In genomic region chr15:83897286-83897685, GRCm38 (mm10) we compare ENCODE assay signal across 11 mouse cellular contexts.
DNase-seq lines count a peak whose midpoint lies in the region; ATAC-seq lines count a peak whose summit lies in the region.
"Had no signal": no experiment of that assay in that cellular context is flagged by ENCODE, and none has a peak within 500 bp of the region (broad histone marks: within the 10 kb centered on the region; RNA-seq: fewer than 3 reads in every experiment).

No protein-coding gene starts in this region.

- intact Hi-C loops in heart, postnatal 36 days (cut with DNase I) = no loop called here

- H3K36me3 ChIP-seq in forebrain, embryonic 14.5 days (ENCODE audit: control insufficient read depth, insufficient read depth, low read length) = no peaks in the 10 kb centered on the region

- no peak overlapping the region for H3K9ac ChIP-seq in forebrain, embryonic 14.5 days (ENCODE audit: low read length)

- peak; percentile 13 to 64 for DNase-seq in adrenal gland, adult (ENCODE audit: inconsistent age in 2 of 2, low spot score in 1 of 2)
- no peak for DNase-seq in adrenal gland, postnatal 4 days (ENCODE audit: low spot score in 2 of 2)
- peak; percentile 87 for DNase-seq in forebrain, embryonic 14.5 days (ENCODE audit: low spot score)
- peak; percentile 22 for DNase-seq in layer of hippocampus, adult 9-10 months (ENCODE audit: low spot score)
- DNase-seq in retina, postnatal 1 day = peak; percentile 66
- no peak for DNase-seq in cerebellum, adult 9-11 months
- no peak for DNase-seq in heart, postnatal 36 days
- DNase-seq: cerebellum, adult 11-12 months; lung, postnatal 14 days had no signal

- no peak overlapping the region; the same call in 1 of the 2 replicates for H3K27ac ChIP-seq in forebrain, embryonic 14.5 days (ENCODE audit: low read depth, low read length)

- 46% methylated on average over 9 of the region's 9 CpGs for WGBS in forebrain, embryonic 14.5 days

- H3K9me3 ChIP-seq in forebrain, embryonic 14.5 days (replicated peaks; ENCODE audit: control insufficient read depth, low read length) = no peaks in the 10 kb centered on the region

- peaks cover 11% of the 10 kb centered on the region; the same call in 1 of the 2 replicates for H3K4me1 ChIP-seq in forebrain, embryonic 14.5 days (ENCODE audit: control insufficient read depth, insufficient read depth, low read length)

- peak; percentile 81 for ATAC-seq in forebrain, embryonic 14.5 days
- no peak for ATAC-seq in cerebellum, adult (ENCODE audit: insufficient number of reproducible peaks, low FRiP score, low TSS enrichment)
- ATAC-seq: Patski had no signal

- no peak overlapping the region for H3K4me2 ChIP-seq in forebrain, embryonic 14.5 days (ENCODE audit: low read length)

- H3K4me3 ChIP-seq in forebrain, embryonic 14.5 days (ENCODE audit: low read depth, low read length) = no peak overlapping the region

- H3K27me3 ChIP-seq in forebrain, embryonic 14.5 days (replicated peaks; ENCODE audit: control insufficient read depth, insufficient read depth, low read length) = no peaks in the 10 kb centered on the region

Comparison
In these comparisons a context has a peak if more than half of its experiments do, and no peak if none do; other contexts are left out.
1. DNase-seq: peak in adrenal gland, adult (2 of 2), forebrain, embryonic 14.5 days (single experiment), layer of hippocampus, adult 9-10 months (single experiment) and retina, postnatal 1 day (single experiment); none in adrenal gland, postnatal 4 days (0 of 2), cerebellum, adult 9-11 months (single experiment) and heart, postnatal 36 days (0 of 2).